Mouse (Mus musculus) embryonic facial prominence, embryonic 15.5 days (tissue): ENCODE results near the gene Serpinb9. TPM values are rescaled to one million over a fixed set of nuclear protein-coding genes. Genes with fewer than 3 reads are reported as not detected.
A peak's percentile ranks its signal among the peaks of the same experiment; 100 is the strongest.
"Not testable (repeated sequence)": the region's sequence is repeated elsewhere in the genome, so short reads cannot be mapped to it uniquely, and the experiment has no call there.

Experiments used
- ATAC-seq: fragments of 200-750 bp; cut with Nextera tagmentation; 2 replicates; pipeline ENCODE4 v1.8.0; 2017; ENCODE audit warnings: low read depth, moderate TSS enrichment; ENCODE audit not compliant: insufficient number of reproducible peaks, low FRiP score, low TSS enrichment
- H3K27ac ChIP-seq: fragments of 300-500 bp; sonication (generic); replicated peaks from 2 replicates; pipeline ENCODE4 v1.5.1; 2015; ENCODE audit warnings: mild to moderate bottlenecking, inconsistent platforms
- H3K27me3 ChIP-seq: fragments of 300-500 bp; sonication (generic); 2 replicates; pipeline ENCODE4 v1.6.1; 2015; ENCODE audit warnings: inconsistent platforms
- H3K36me3 ChIP-seq: fragments of 300-500 bp; sonication (generic); 2 replicates; pipeline ENCODE4 v1.6.1; 2015; ENCODE audit warnings: mild to moderate bottlenecking, inconsistent platforms
- H3K4me1 ChIP-seq: fragments of 300-500 bp; sonication (generic); 2 replicates; pipeline ENCODE4 v1.6.1; 2015; ENCODE audit warnings: inconsistent platforms
- H3K4me2 ChIP-seq: fragments of 300-500 bp; sonication (generic); replicated peaks from 2 replicates; pipeline ENCODE4 v1.6.1; 2015; ENCODE audit warnings: mild to moderate bottlenecking, inconsistent platforms
- H3K4me3 ChIP-seq: fragments of 300-500 bp; sonication (generic); replicated peaks from 2 replicates; pipeline ENCODE4 v1.5.1; 2015; ENCODE audit warnings: mild to moderate bottlenecking, inconsistent platforms
- H3K9ac ChIP-seq: fragments of 300-500 bp; sonication (generic); 2 replicates; pipeline ENCODE4 v1.6.1; 2015; ENCODE audit warnings: inconsistent platforms
- H3K9me3 ChIP-seq: fragments of 300-500 bp; sonication (generic); replicated peaks from 2 replicates; pipeline ENCODE4 v1.6.1; 2016; ENCODE audit warnings: inconsistent platforms
- WGBS: fragments of 180-500 bp; shearing (Covaris S2); methylation state at CpG from one replicate; pipeline ENCODE4 v1.1.7; 2015; 5-methylcytosine and 5-hydroxymethylcytosine counted together
- polyA plus RNA-seq: library from polyadenylated mRNA; unstranded; fragments of >200 nt; fragmentation: Nextera tagmentation; extraction: Ambion mirVana; gene quantifications from 2 replicates; pipeline ENCODE4 v1.2.1, GENCODE M21; 2015

Serpinb9 gene
- 4.0 and 4.6 TPM in 2 replicates for polyA plus RNA-seq

DNA sequence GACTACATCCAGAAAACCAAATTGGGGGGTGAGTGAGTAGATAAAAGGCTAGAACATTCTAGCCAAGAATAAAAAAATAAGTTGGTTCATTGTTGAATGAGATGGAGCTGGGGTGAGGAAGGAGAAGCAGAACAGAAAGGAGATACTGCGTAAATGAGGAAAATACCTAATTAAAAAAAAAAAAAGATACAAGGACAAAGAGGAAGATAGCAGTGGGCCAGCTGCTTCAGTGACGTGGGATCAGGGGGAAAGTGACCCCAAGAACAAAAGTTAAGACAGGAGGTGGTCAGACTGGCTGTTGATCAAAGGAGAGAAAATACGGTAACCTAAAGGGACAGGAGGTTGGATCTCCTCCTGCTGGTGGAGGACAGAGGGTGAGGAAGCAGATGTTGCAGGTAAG lies at the start of gene Serpinb9:
TSS of gene Serpinb9 (plus strand) at position 301 of the 400 bp plus-strand sequence.
- peak within 1 kb of the TSS; percentile 40 for H3K4me3 ChIP-seq
- H3K36me3 ChIP-seq: no peaks in the 10 kb centered on the region
- peaks cover 4% of the 10 kb centered on the region; the same call in 1 of the 2 replicates for H3K4me1 ChIP-seq
- no peaks in the 10 kb centered on the region for H3K9me3 ChIP-seq
- no peaks in the 10 kb centered on the region for H3K27me3 ChIP-seq
- H3K27ac ChIP-seq: peak within 1 kb of the TSS; percentile 71
- H3K4me2 ChIP-seq: peak within 1 kb of the TSS; percentile 50
- no peak for ATAC-seq
- WGBS: 83% methylated on average over 3 of the region's 3 CpGs
- no peak within 1 kb of the TSS for H3K9ac ChIP-seq

DNA sequence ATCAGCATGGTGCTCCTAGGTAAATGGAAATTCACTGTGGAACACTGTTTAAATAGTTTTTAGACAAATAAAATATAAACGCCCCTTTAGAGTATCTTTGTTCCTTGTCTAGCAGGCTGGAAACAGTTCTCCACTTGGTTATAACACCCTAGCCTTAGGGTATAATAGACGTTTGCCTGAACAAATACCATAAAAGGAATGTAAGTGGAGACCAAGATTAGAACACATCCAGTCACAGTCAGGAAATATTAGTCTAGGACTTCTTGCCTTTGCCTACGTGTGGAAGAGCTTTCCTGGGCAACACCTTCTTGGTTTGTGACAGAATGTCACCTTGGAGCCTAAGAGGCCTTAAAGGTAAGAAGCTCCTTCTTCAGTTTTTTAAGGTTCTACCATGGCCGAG lies 46.5 kb upstream of the Serpinb9 start:
- Histone ChIP-seq H3K27me3 (no peaks in the 10 kb centered on the region), H3K4me1 (no peaks in the 10 kb centered on the region), H3K9me3 (no peaks in the 10 kb centered on the region), H3K4me2 (no peak overlapping the region), H3K4me3 (no peak overlapping the region), H3K36me3 (no peaks in the 10 kb centered on the region), H3K9ac (no peak overlapping the region), H3K27ac (no peak overlapping the region)
- ATAC-seq: no peak
- WGBS: 47% methylated on average over 4 of the region's 4 CpGs

DNA sequence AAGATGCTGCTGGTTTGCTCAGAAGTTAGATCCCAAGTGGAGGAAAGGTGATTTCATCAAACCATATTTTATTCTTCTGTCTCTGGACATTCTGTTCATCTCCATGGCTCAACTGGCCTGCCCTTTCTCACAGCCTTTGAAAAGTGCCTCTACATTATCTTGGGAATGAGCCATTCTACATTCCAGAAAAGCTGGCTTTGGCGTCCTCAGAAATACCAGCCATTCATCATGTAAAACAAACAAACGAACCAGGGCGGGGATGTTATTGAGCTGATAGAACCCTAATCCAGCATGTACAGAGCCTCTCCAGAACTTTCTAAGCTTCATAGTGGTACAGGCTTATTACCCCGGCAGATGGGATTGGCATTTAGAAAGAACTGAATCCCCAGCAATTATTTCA lies 45.1 kb upstream of the Serpinb9 start:
- H3K4me3 ChIP-seq: no peak overlapping the region
- ATAC-seq: no peak
- no peaks in the 10 kb centered on the region for H3K36me3 ChIP-seq
- no peak overlapping the region for H3K27ac ChIP-seq
- H3K4me1 ChIP-seq: no peaks in the 10 kb centered on the region
- H3K9me3 ChIP-seq: no peaks in the 10 kb centered on the region
- no peaks in the 10 kb centered on the region for H3K27me3 ChIP-seq
- 76% methylated on average over 4 of the region's 4 CpGs for WGBS
- no peak overlapping the region for H3K4me2 ChIP-seq
- no peak overlapping the region for H3K9ac ChIP-seq

DNA sequence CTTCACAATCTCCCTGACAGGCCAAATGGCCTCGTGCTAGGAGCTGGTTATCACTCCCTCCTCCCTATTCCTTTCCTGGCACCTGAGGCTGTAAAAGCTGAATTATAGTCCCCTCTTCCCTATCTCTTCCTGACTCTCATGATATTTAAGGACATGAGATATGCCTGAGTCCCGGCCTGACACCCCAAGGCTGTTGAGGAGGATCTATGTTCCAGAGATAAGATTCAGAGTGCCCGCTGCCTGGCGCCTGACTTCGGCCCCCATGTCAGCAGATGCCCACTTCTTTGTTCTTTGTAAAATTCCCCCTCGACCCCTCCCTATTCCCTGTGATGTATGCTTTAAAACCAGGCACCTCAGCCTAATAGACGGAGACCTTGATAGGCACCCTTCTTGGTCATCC lies 44.5 kb upstream of the Serpinb9 start:
- not testable (repeated sequence) for H3K27me3 ChIP-seq, H3K4me2 ChIP-seq, H3K36me3 ChIP-seq, H3K4me3 ChIP-seq, H3K27ac ChIP-seq, H3K9me3 ChIP-seq, H3K4me1 ChIP-seq, H3K9ac ChIP-seq, ATAC-seq
- WGBS: 92% methylated on average over 7 of the region's 7 CpGs

DNA sequence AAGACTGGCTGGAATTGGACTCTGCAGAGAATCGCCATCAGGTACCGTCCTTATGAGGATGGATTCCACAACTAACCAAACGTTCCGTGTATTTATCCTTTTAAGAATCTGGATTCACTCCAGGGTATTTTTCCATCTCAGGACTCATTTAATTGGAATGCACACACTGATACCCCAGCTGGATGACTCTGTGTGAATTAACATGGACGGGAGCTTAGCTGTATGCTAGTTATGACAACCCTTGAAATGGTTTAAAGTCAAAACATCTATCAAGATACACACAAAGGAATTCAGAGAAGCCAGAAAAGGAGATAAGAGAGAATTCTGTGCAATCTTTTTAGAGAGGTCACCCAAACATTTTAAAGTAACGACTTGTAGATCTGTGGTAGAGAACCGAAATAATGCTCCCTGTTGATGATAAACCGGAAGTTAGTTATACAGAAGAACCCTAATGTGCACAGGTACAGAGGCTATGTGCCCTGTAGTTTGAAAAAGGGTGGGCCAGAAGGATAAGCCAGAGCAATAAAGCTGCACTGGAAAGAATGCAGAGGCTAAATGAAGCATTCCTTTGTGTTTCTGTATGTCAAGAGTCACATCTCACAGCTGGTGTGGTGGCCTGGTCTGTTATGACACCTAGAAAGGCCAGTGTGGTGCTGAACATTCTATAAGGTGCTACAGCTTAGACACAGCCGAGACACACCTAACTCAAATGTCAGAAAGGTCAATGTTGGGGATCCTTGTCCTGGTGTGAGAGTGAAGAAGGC lies 38.9 kb upstream of the Serpinb9 start:
- Histone ChIP-seq H3K9ac (no peak overlapping the region), H3K27me3 (no peaks in the 10 kb centered on the region), H3K27ac (no peak overlapping the region), H3K4me1 (peaks cover 5% of the 10 kb centered on the region), H3K4me3 (no peak overlapping the region), H3K9me3 (no peaks in the 10 kb centered on the region), H3K4me2 (no peak overlapping the region), H3K36me3 (no peaks in the 10 kb centered on the region)
- no peak for ATAC-seq
- 59% methylated on average over 9 of the region's 9 CpGs for WGBS

DNA sequence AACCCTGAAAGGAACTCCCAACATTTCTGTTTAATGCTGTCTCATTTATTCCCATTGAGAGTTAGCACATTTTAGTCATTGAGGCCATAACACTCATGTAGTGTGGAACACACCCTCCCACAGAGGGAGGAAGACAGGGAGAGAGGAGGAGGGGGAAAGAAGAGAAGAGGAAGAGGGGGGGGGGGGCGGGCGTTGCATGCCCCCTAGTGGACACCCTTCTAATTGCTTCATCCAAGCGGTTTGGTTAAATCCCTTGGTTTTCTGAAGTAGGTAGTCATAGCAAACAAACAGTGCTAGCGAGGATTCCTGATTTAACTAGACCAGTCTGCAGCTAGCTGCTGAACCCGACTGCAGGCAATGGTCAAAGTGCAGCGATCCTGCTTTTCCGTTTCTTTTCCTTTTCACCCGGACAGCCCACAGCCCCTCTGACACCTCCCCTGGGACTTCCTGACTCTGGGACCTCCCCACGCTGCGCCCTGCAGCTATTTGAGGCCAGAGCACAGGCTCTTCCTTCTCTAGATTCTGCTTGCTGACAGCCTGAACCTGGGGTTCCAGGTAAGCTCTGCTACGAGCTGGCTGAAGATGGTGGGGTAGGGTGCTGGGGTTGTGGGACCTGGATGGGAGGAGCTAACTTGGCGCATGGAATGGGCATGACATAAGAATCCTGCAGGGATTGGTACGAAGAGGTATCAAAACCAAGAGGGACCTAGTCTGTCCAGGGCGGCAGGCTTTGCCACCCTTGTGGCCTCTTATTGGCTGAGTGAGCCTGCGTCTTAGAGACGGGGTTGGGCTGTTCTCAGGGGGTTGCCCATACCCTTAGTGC lies 37.9 kb upstream of the Serpinb9 start, which contains the start of gene Serpinb6b:
TSS of gene Serpinb6b (plus strand) at position 221 of the 823 bp plus-strand sequence.
- H3K4me2 ChIP-seq: peak within 1 kb of the TSS; percentile 51
- no peaks in the 10 kb centered on the region; the same call in 1 of the 2 replicates for H3K9me3 ChIP-seq
- peaks cover 5% of the 10 kb centered on the region for H3K4me1 ChIP-seq
- WGBS: 28% methylated on average over 16 of the region's 16 CpGs
- no peak within 1 kb of the TSS for H3K27ac ChIP-seq
- H3K4me3 ChIP-seq: peak within 1 kb of the TSS; percentile 37
- H3K36me3 ChIP-seq: no peaks in the 10 kb centered on the region
- ATAC-seq: no peak
- H3K27me3 ChIP-seq: no peaks in the 10 kb centered on the region
- 0 out of 2 replicates have a peak within 1 kb of the TSS, but pooled peaks have one; percentile 31 for H3K9ac ChIP-seq

DNA sequence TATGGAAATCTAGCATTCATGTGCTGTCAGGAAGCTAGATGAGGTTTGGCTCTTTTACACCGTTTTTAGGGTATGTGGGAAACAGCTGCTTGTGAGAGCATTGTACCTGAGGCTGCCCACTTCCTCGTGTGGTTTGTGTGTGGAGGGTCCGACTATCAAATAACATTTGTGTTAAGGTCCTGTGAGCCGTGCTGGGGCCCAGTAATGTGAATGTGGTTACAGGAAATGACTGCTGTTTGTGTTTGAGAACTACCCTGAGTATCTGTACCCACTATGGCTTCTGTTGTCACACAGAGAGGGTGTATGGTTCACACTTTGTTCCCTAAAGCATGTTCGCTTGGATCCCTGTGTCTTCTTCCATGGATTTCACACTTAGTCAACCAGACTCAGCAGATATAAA lies 36.9 kb upstream of the Serpinb9 start:
- H3K4me2 ChIP-seq: no peak overlapping the region
- H3K4me3 ChIP-seq: no peak overlapping the region
- ATAC-seq: no peak

DNA sequence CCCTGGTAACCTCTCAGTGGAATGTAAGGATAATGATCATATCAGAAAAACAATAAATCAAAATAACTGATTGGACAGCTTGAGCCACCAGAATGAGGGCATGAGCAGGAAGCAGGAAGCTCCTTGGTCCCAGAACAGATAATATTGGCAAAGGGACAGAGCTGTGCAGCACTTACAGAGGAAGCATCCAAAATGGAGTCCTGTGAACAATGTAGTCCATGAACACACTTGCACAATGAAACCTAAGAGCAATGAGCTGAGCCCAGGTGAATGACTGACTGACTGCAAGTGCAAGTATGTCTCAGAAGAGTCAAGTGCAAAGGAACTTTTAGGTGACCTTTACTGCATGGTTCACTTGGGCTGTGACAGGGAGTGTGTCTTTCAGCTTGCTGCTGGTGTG lies 35.8 kb upstream of the Serpinb9 start:
- Histone ChIP-seq H3K4me1 (peaks cover 5% of the 10 kb centered on the region), H3K9me3 (no peaks in the 10 kb centered on the region; the same call in 1 of the 2 replicates), H3K4me3 (no peak overlapping the region), H3K9ac (no peak overlapping the region), H3K4me2 (no peak overlapping the region), H3K36me3 (no peaks in the 10 kb centered on the region), H3K27ac (no peak overlapping the region), H3K27me3 (no peaks in the 10 kb centered on the region)
- ATAC-seq: no peak

More for the DNA sequence above, 36.9 kb upstream of the Serpinb9 start:
- Histone ChIP-seq H3K9ac (no peak overlapping the region), H3K36me3 (no peaks in the 10 kb centered on the region), H3K9me3 (no peaks in the 10 kb centered on the region; the same call in 1 of the 2 replicates), H3K4me1 (peaks cover 5% of the 10 kb centered on the region), H3K27ac (no peak overlapping the region), H3K27me3 (no peaks in the 10 kb centered on the region)
- WGBS: 45% methylated on average over 5 of the region's 5 CpGs

DNA sequence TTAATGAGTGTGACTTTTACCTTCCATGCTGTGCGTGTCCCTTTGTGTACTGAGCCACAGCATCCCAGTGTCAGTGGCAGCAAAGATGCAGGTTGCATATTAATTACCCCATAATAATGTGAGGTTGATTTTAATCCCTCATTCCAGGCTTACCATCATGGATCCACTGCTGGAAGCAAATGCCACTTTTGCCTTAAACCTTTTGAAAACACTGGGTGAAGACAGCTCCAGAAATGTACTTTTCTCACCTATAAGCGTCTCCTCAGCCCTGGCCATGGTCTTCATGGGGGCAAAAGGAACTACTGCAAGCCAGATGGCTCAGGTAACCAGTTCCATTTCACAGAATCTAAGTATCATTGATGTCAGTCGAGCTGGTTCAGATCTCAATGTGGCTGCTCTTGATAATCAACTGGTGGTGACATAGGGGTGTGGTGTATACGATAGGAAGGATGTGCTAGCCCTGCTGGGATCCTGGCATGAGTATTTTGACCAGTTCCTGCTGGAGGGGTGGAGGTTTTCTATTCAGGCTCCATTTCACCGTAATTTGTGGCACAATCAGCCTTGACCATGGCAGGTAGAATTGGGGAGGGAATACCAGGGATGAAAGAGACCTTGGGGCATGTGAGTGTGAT lies 34.6 kb upstream of the Serpinb9 start:
- H3K4me1 ChIP-seq: peaks cover 5% of the 10 kb centered on the region
- H3K4me2 ChIP-seq: no peak overlapping the region
- no peak overlapping the region for H3K9ac ChIP-seq
- H3K27me3 ChIP-seq: no peaks in the 10 kb centered on the region
- ATAC-seq: no peak
- 67% methylated on average over 5 of the region's 5 CpGs for WGBS
- no peak overlapping the region for H3K4me3 ChIP-seq
- H3K27ac ChIP-seq: no peak overlapping the region
- H3K9me3 ChIP-seq: no peaks in the 10 kb centered on the region; the same call in 1 of the 2 replicates
- no peaks in the 10 kb centered on the region for H3K36me3 ChIP-seq

DNA sequence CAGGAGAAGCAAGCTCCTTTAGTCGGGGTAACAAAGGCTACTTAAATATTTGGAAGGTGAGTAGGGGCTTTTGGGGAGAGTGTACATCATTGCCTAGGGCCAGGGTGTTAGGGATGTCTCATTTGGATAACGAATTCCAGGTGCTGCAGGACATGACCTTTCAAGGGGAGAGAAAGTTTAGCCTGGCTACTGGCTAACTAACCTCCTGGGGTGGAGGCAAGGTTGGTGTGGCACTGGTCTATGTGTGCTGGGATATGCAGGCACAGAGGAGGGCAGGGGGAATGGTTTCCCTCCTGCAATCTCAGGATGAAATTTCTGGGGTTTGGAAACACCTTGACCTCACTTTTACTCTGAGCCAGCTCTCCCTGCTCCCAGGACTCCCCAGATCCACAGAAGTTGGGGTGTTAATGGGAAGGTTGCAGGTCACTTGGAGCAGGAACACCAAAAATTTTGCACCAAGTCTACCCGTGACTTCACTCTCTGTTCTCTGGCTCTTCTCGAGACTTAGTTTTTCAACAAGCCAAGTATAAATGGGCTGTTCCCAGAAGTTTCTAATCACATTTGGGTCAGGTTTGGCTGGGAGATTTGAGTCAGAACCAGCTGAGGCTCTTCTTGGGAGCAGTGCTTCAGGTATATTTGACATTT lies 33.9 kb upstream of the Serpinb9 start:
- WGBS: 59% methylated on average over 4 of the region's 4 CpGs
- no peaks in the 10 kb centered on the region for H3K36me3 ChIP-seq
- no peak overlapping the region for H3K4me3 ChIP-seq
- H3K4me2 ChIP-seq: no peak overlapping the region
- no peak for ATAC-seq
- no peaks in the 10 kb centered on the region for H3K27me3 ChIP-seq
- H3K9me3 ChIP-seq: no peaks in the 10 kb centered on the region; the same call in 1 of the 2 replicates
- no peak overlapping the region for H3K9ac ChIP-seq
- H3K4me1 ChIP-seq: peaks cover 5% of the 10 kb centered on the region
- no peak overlapping the region for H3K27ac ChIP-seq

DNA sequence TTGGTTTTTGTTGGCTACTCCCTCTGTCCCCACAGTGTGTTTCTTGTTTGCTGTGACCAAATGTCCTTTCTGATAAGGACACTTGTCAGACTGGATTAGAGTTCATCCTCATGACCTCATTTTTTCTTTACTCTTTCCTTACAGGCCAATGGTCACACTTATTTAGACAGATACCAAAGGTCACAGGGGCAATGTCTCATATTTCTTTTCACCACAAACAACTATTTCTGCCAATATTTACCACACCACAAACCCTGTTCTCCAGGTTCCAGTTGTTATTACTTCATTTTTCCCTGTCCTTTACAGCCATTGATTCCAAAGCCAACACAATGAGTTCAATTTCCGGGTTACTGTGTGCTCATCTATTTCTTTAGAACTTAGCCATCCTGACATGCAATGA lies 33.4 kb upstream of the Serpinb9 start:
- Histone ChIP-seq H3K27ac (no peak overlapping the region), H3K27me3 (no peaks in the 10 kb centered on the region), H3K9me3 (no peaks in the 10 kb centered on the region; the same call in 1 of the 2 replicates), H3K4me2 (no peak overlapping the region), H3K4me1 (peaks cover 5% of the 10 kb centered on the region), H3K36me3 (no peaks in the 10 kb centered on the region), H3K4me3 (no peak overlapping the region), H3K9ac (no peak overlapping the region)
- WGBS: 81% methylated on average over 1 of the region's 1 CpGs
- no peak for ATAC-seq
